Mouse (Mus musculus): ENCODE results near the gene Gm11127. TPM values are rescaled to one million over a fixed set of nuclear protein-coding genes. Genes with fewer than 3 reads are reported as not detected.
"Not testable (repeated sequence)": the region's sequence is repeated elsewhere in the genome, so short reads cannot be mapped to it uniquely, and the experiment has no call there.

The Gm11127 gene
- total RNA-seq (2017): not detected in 2 replicates

GRCm38 (mm10) chr17:36058362-36058761 lies at the start of gene Gm11127:
Gene Gm11127 (minus strand): TSS chr17:36058371.
- not testable (repeated sequence) for ATAC-seq (ENCODE audit: extremely low read depth, insufficient number of reproducible peaks, low FRiP score, poor library complexity, severe bottlenecking)

- not testable (repeated sequence) for ATAC-seq (ENCODE audit: extremely low read depth, insufficient number of reproducible peaks, low FRiP score, poor library complexity, severe bottlenecking)
Measured at GRCm38 (mm10) chr17:36102091-36102490, 43.9 kb upstream of the Gm11127 start.

- not testable (repeated sequence) for ATAC-seq (ENCODE audit: extremely low read depth, insufficient number of reproducible peaks, low FRiP score, poor library complexity, severe bottlenecking)
Measured at GRCm38 (mm10) chr17:36099603-36100002, 41.4 kb upstream of the Gm11127 start.

- no peak for ATAC-seq (ENCODE audit: extremely low read depth, insufficient number of reproducible peaks, low FRiP score, poor library complexity, severe bottlenecking)
Measured at GRCm38 (mm10) chr17:36093936-36094335, 35.8 kb upstream of the Gm11127 start.

GRCm38 (mm10) chr17:36092520-36092919 lies 34.3 kb upstream of the Gm11127 start:
- not testable (repeated sequence) for ATAC-seq (ENCODE audit: extremely low read depth, insufficient number of reproducible peaks, low FRiP score, poor library complexity, severe bottlenecking)

- not testable (repeated sequence) for ATAC-seq (ENCODE audit: extremely low read depth, insufficient number of reproducible peaks, low FRiP score, poor library complexity, severe bottlenecking)
Measured at GRCm38 (mm10) chr17:36091933-36092332, 33.8 kb upstream of the Gm11127 start.

GRCm38 (mm10) chr17:36085976-36086375 lies 27.8 kb upstream of the Gm11127 start:
- ATAC-seq (ENCODE audit: extremely low read depth, insufficient number of reproducible peaks, low FRiP score, poor library complexity, severe bottlenecking): not testable (repeated sequence)

- 0 out of 2 replicates have a peak, but pooled peaks have one; percentile 37 for ATAC-seq (ENCODE audit: extremely low read depth, insufficient number of reproducible peaks, low FRiP score, poor library complexity, severe bottlenecking)
Measured at GRCm38 (mm10) chr17:36083870-36084451, 25.8 kb upstream of the Gm11127 start.

- ATAC-seq (ENCODE audit: extremely low read depth, insufficient number of reproducible peaks, low FRiP score, poor library complexity, severe bottlenecking): peak; percentile 71
Measured at GRCm38 (mm10) chr17:36083266-36083869, 25.2 kb upstream of the Gm11127 start.

GRCm38 (mm10) chr17:36082519-36083232 lies 24.5 kb upstream of the Gm11127 start:
- not testable (repeated sequence) for ATAC-seq (ENCODE audit: extremely low read depth, insufficient number of reproducible peaks, low FRiP score, poor library complexity, severe bottlenecking)

GRCm38 (mm10) chr17:36081901-36082300 lies 23.7 kb upstream of the Gm11127 start:
- ATAC-seq (ENCODE audit: extremely low read depth, insufficient number of reproducible peaks, low FRiP score, poor library complexity, severe bottlenecking): not testable (repeated sequence)

- ATAC-seq (ENCODE audit: extremely low read depth, insufficient number of reproducible peaks, low FRiP score, poor library complexity, severe bottlenecking): peak; percentile 68
Measured at GRCm38 (mm10) chr17:36060829-36061228, 2.7 kb upstream of the Gm11127 start.

GRCm38 (mm10) chr17:36057927-36058326 lies 244 bp downstream of the Gm11127 start:
- ATAC-seq (ENCODE audit: extremely low read depth, insufficient number of reproducible peaks, low FRiP score, poor library complexity, severe bottlenecking): not testable (repeated sequence)

- ATAC-seq (ENCODE audit: extremely low read depth, insufficient number of reproducible peaks, low FRiP score, poor library complexity, severe bottlenecking): no peak
Measured at GRCm38 (mm10) chr17:36043286-36043685, 14.9 kb downstream of the Gm11127 start.

- ATAC-seq (ENCODE audit: extremely low read depth, insufficient number of reproducible peaks, low FRiP score, poor library complexity, severe bottlenecking): peak; percentile 93
Measured at GRCm38 (mm10) chr17:36042610-36043169, 15.5 kb downstream of the Gm11127 start, which contains the start of the genes H2-T22 and Gm6034. Gene H2-T22 (minus strand): TSS chr17:36042747. Gene Gm6034 (plus strand): TSS chr17:36042961.

GRCm38 (mm10) chr17:36042055-36042454 lies 16.1 kb downstream of the Gm11127 start:
- not testable (repeated sequence) for ATAC-seq (ENCODE audit: extremely low read depth, insufficient number of reproducible peaks, low FRiP score, poor library complexity, severe bottlenecking)

- ATAC-seq (ENCODE audit: extremely low read depth, insufficient number of reproducible peaks, low FRiP score, poor library complexity, severe bottlenecking): not testable (repeated sequence)
Measured at GRCm38 (mm10) chr17:36040604-36041003, 17.6 kb downstream of the Gm11127 start.

- not testable (repeated sequence) for ATAC-seq (ENCODE audit: extremely low read depth, insufficient number of reproducible peaks, low FRiP score, poor library complexity, severe bottlenecking)
Measured at GRCm38 (mm10) chr17:36036126-36036525, 22.0 kb downstream of the Gm11127 start.

GRCm38 (mm10) chr17:36035010-36035638 lies 23.0 kb downstream of the Gm11127 start:
- ATAC-seq (ENCODE audit: extremely low read depth, insufficient number of reproducible peaks, low FRiP score, poor library complexity, severe bottlenecking): peak; percentile 59

Data from neutrophil, adult 5-6 weeks (primary cell).